Mouse (Mus musculus) adipose tissue, adult 10 weeks (tissue): ENCODE data around the gene Zfp78. TPM values are rescaled to one million over a fixed set of nuclear protein-coding genes. Genes with fewer than 3 reads are reported as not detected.

Source experiments
- polyA plus RNA-seq: library from polyadenylated mRNA; stranded (reverse); fragments of 350-450 nt; fragmentation: Illumina TruSeq; extraction: RNeasy Lipid Tissue Mini Kit (QIAGEN cat#74804); gene quantifications from one replicate; pipeline ENCODE4 v1.2.3, GENCODE M21; 2014; ENCODE audit warnings: low read depth, low replicate concordance

The Zfp78 gene
- 3.4 TPM for polyA plus RNA-seq

GRCm38 (mm10) chr7:6363047-6363488 is at the start of gene Zfp78:
Zfp78 (plus strand) TSS chr7:6363280.

GRCm38 (mm10) chr7:6331233-6331956 is 31.7 kb upstream of the Zfp78 start, which contains the start of gene Zfp583:
Zfp583 (minus strand) TSS chr7:6331285.

GRCm38 (mm10) chr7:6343501-6344071 is 19.5 kb upstream of the Zfp78 start, which contains the start of gene Gm3854:
Gm3854 (plus strand) TSS chr7:6343759.

GRCm38 (mm10) chr7:6383044-6383455 is 20.0 kb downstream of the Zfp78 start, which contains the start of gene Zfp28:
Zfp28 (plus strand) TSS chr7:6383295.

GRCm38 (mm10) chr7:6397996-6398975 is 35.2 kb downstream of the Zfp78 start, which contains the start of gene Smim17:
Smim17 (plus strand) TSS chr7:6398715.

GRCm38 (mm10) chr7:6410043-6410442 is 47.0 kb downstream of the Zfp78 start, which contains the start of gene Gm20715:
Gm20715 (plus strand) TSS chr7:6410277.

Other genes with a start within 250 kb of the Zfp78 start
- 43.9 TPM for gene Zfp787, start 207.3 kb upstream of the Zfp78 start, polyA plus RNA-seq
- gene Zfp444, start 191.1 kb upstream of the Zfp78 start, polyA plus RNA-seq: 9.7 TPM
- not detected for gene Galp, start 166.2 kb upstream of the Zfp78 start, polyA plus RNA-seq
- not detected for gene Zscan5b, start 141.0 kb upstream of the Zfp78 start, polyA plus RNA-seq
- 1,688 TPM for gene Epp13, start 110.6 kb upstream of the Zfp78 start, polyA plus RNA-seq
- 5.4 TPM for gene Zfp667, start 76.7 kb upstream of the Zfp78 start, polyA plus RNA-seq
- 2.5 TPM for gene Zfp583, start 32.0 kb upstream of the Zfp78 start, polyA plus RNA-seq
- gene Gm3854, start 19.5 kb upstream of the Zfp78 start, polyA plus RNA-seq: 0.71 TPM
- 7.0 TPM for gene Zfp28, start 20.0 kb downstream of the Zfp78 start, polyA plus RNA-seq
- gene Smim17, start 35.4 kb downstream of the Zfp78 start, polyA plus RNA-seq: not detected
- gene Gm20715, start 47.0 kb downstream of the Zfp78 start, polyA plus RNA-seq: 0.10 TPM
- not detected for gene Olfr1344, start 75.4 kb downstream of the Zfp78 start, polyA plus RNA-seq
- gene Olfr1336, start 92.9 kb downstream of the Zfp78 start, polyA plus RNA-seq: not detected
- gene Olfr1346, start 103.8 kb downstream of the Zfp78 start, polyA plus RNA-seq: not detected
- gene Olfr5, start 123.7 kb downstream of the Zfp78 start, polyA plus RNA-seq: not detected
- not detected for gene Olfr1347, start 136.5 kb downstream of the Zfp78 start, polyA plus RNA-seq
- gene Olfr1348, start 145.5 kb downstream of the Zfp78 start, polyA plus RNA-seq: not detected
- 0.14 TPM for gene Olfr1349, start 159.7 kb downstream of the Zfp78 start, polyA plus RNA-seq
- not detected for gene Olfr1350, start 201.6 kb downstream of the Zfp78 start, polyA plus RNA-seq